ENCODE assay signal across 8 mouse cellular contexts in the genomic region with DNA sequence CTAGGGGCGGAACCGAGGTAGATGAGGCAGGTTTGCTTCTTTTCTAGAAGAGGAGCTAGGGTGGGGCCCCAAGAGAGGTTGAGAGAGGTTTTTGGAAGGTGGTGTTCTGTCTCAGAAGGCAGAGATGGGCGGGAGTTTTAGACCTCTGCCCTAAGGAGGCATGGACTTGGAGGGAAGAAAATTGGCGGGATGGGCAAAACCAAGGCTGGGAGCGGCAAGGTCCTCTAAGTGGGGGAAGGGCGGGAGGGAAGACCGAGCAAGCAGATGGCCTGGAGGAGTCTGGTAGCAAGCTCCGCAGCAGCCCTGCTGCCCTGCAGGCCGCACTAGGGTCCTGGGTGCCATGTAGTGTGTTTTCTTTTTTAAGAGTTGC. TPM values are rescaled to one million over a fixed set of nuclear protein-coding genes. Genes with fewer than 3 reads are reported as not detected.
DNase-seq lines count a peak whose midpoint lies in the region; ATAC-seq and TF ChIP-seq lines count a peak whose summit lies in the region.

No protein-coding gene starts in this region.

- peak overlapping the region; percentile 84 for H3K4me2 ChIP-seq in heart, embryonic 14.5 days (ENCODE audit: low read length)

- peak overlapping the region; percentile 52; the same call in 1 of the 2 replicates for H3K9ac ChIP-seq in heart, embryonic 14.5 days (ENCODE audit: low read length)

- H3K27ac ChIP-seq in heart, embryonic 14.5 days (replicated peaks in 1 of 2; ENCODE audit: control insufficient read depth in 1 of 2, insufficient read depth in 1 of 2, low read depth in 2 of 2, low read length in 2 of 2): no peak overlapping the region
- H3K27ac ChIP-seq in hindbrain, embryonic 10.5 days: peak overlapping the region; percentile 94
- H3K27ac ChIP-seq in midbrain, embryonic 10.5 days (replicated peaks): peak overlapping the region; percentile 94

- peaks cover 6% of the 10 kb centered on the region; the same call in 1 of the 2 replicates for H3K27me3 ChIP-seq in heart, embryonic 14.5 days (ENCODE audit: control insufficient read depth, insufficient read depth, low read length)
- peaks cover 18% of the 10 kb centered on the region for H3K27me3 ChIP-seq in G1E (ENCODE audit: insufficient read depth, low read length)
- peaks cover 7% of the 10 kb centered on the region; the same call in 1 of the 2 replicates for H3K27me3 ChIP-seq in hindbrain, embryonic 10.5 days (ENCODE audit: insufficient read depth, poor library complexity, severe bottlenecking)
- H3K27me3 ChIP-seq in midbrain, embryonic 10.5 days (ENCODE audit: low read depth, poor library complexity, severe bottlenecking): peaks cover 9% of the 10 kb centered on the region; the same call in 1 of the 2 replicates

- DNase-seq in heart, adult 11 months: no peak
- DNase-seq in G1E (ENCODE audit: low spot score): no peak
- DNase-seq in hindbrain, embryonic 10.5 days (ENCODE audit: low spot score): no peak
- DNase-seq in midbrain, embryonic 10.5 days (ENCODE audit: low spot score): no peak
- DNase-seq in B cell, adult 2 months: no peak
- DNase-seq in cerebellum, postnatal 14 days: no peak
- DNase-seq in spleen, postnatal 14 days (ENCODE audit: low spot score in 2 of 2): no peak

- no peaks in the 10 kb centered on the region for H3K36me3 ChIP-seq in heart, embryonic 14.5 days (ENCODE audit: control insufficient read depth, insufficient read depth, low read length)
- H3K36me3 ChIP-seq in G1E (replicated peaks): no peaks in the 10 kb centered on the region
- H3K36me3 ChIP-seq in hindbrain, embryonic 10.5 days: no peaks in the 10 kb centered on the region
- H3K36me3 ChIP-seq in midbrain, embryonic 10.5 days: no peaks in the 10 kb centered on the region

- peak overlapping the region; percentile 53 to 84 for H3K4me3 ChIP-seq in heart, embryonic 14.5 days (ENCODE audit: control insufficient read depth in 1 of 2, insufficient read depth in 1 of 2, low read depth in 1 of 2, low read length in 2 of 2)
- peak overlapping the region; percentile 62; the same call in 1 of the 2 replicates for H3K4me3 ChIP-seq in G1E (ENCODE audit: low read depth, low read length)
- H3K4me3 ChIP-seq in hindbrain, embryonic 10.5 days: peak overlapping the region; percentile 69
- peak overlapping the region; percentile 69 for H3K4me3 ChIP-seq in midbrain, embryonic 10.5 days

- peaks cover 2 to 3% of the 10 kb centered on the region in 2 experiments; a peak in 2 of 4 replicates for H3K4me1 ChIP-seq in heart, embryonic 14.5 days (ENCODE audit: control insufficient read depth in 2 of 2, insufficient read depth in 2 of 2, low read length in 2 of 2)
- peaks cover 10% of the 10 kb centered on the region for H3K4me1 ChIP-seq in G1E (ENCODE audit: insufficient read depth, low read depth, low read length)
- H3K4me1 ChIP-seq in hindbrain, embryonic 10.5 days (replicated peaks): peaks cover 19% of the 10 kb centered on the region
- H3K4me1 ChIP-seq in midbrain, embryonic 10.5 days: peaks cover 22% of the 10 kb centered on the region

- no peak for TF ChIP-seq CTCF in G1E (IDR thresholded peaks at IDR 0.05; ENCODE audit: low read depth, low read length)

- no peaks in the 10 kb centered on the region for H3K9me3 ChIP-seq in heart, embryonic 14.5 days (ENCODE audit: control insufficient read depth, low read length)
- H3K9me3 ChIP-seq in G1E (replicated peaks): no peaks in the 10 kb centered on the region
- no peaks in the 10 kb centered on the region for H3K9me3 ChIP-seq in hindbrain, embryonic 10.5 days
- H3K9me3 ChIP-seq in midbrain, embryonic 10.5 days (replicated peaks): no peaks in the 10 kb centered on the region

- WGBS in heart, embryonic 14.5 days: 2% methylated on average over 9 of the region's 9 CpGs
- 2% methylated on average over 9 of the region's 9 CpGs for WGBS in hindbrain, embryonic 10.5 days
- under 1% methylated on average over 9 of the region's 9 CpGs for WGBS in midbrain, embryonic 10.5 days

- ATAC-seq in heart, embryonic 14.5 days (ENCODE audit: insufficient number of reproducible peaks, insufficient read depth, low FRiP score, low read depth): no peak
- no peak for ATAC-seq in G1E (ENCODE audit: extremely low read depth, insufficient number of reproducible peaks, low FRiP score, poor library complexity, severe bottlenecking)

RNA-seq across cellular contexts. Expression of gene Nkain1, which starts 53.5 kb away (rescaled TPM):
- polyA plus RNA-seq in heart, embryonic 14.5 days (2014; fragmentation: Nextera tagmentation; extraction: Ambion mirVana): 1.6 and 2.0 TPM in 2 replicates
- total RNA-seq in G1E (2014; fragmentation: Nextera tagmentation) (not detected in 2 replicates), G1E (2017) (not detected in 2 replicates)
- polyA plus RNA-seq in G1E (2012): not detected in 2 replicates
- 5.9 and 14.4 TPM in 2 replicates for polyA plus RNA-seq in hindbrain, embryonic 10.5 days (2016; fragmentation: Nextera tagmentation; extraction: Ambion mirVana)
- 5.1 and 5.9 TPM in 2 replicates for polyA plus RNA-seq in midbrain, embryonic 10.5 days (2016; fragmentation: Nextera tagmentation; extraction: Ambion mirVana)

Comparison
In these comparisons a context has a peak if more than half of its experiments do, and no peak if none do; other contexts are left out.
1. H3K27ac ChIP-seq: peak in hindbrain, embryonic 10.5 days (single experiment) and midbrain, embryonic 10.5 days (single experiment); none in heart, embryonic 14.5 days (0 of 2).
2. Peak in every context shown above with its lines, with median percentiles within 50 percentile points of each other: H3K4me3 ChIP-seq.